Mouse (Mus musculus) C2C12 (cell line): ENCODE measurements around the gene Megf6. TPM values are rescaled to one million over a fixed set of nuclear protein-coding genes. Genes with fewer than 3 reads are reported as not detected.

Source experiments
- H3K27me3 ChIP-seq: one replicate; pipeline ENCODE4 v1.6.1; 2011; ENCODE audit not compliant: control insufficient read depth, insufficient read depth, insufficient read length
- H3K36me3 ChIP-seq: one replicate; pipeline ENCODE4 v1.6.1; 2011; ENCODE audit not compliant: control insufficient read depth, insufficient read depth
- H3K4me3 ChIP-seq: one replicate; pipeline ENCODE4 v1.5.1; 2011; ENCODE audit warnings: mild to moderate bottlenecking, control low read depth; ENCODE audit not compliant: poor library complexity, insufficient read depth, severe bottlenecking
- H3K79me2 ChIP-seq: one replicate; pipeline ENCODE4 v1.6.1; 2011; ENCODE audit not compliant: control insufficient read depth, insufficient read depth
- H3K79me3 ChIP-seq: one replicate; pipeline ENCODE4 v1.6.1; 2011; ENCODE audit warnings: low read depth, control low read depth
- H3ac ChIP-seq: one replicate; pipeline ENCODE3; 2011; ENCODE audit warnings: low read depth; ENCODE audit not compliant: control insufficient read depth, insufficient read length
- CEBPB ChIP-seq: IDR thresholded peaks from one replicate; pipeline ENCODE4 v1.6.1; 2011; ENCODE audit warnings: low read depth, mild to moderate bottlenecking, control low read depth, moderate library complexity
- CTCF ChIP-seq: IDR thresholded peaks from one replicate; pipeline ENCODE4 v1.5.1; 2011; ENCODE audit not compliant: control insufficient read depth, insufficient read depth, insufficient read length
- FOSL1 ChIP-seq: IDR thresholded peaks from one replicate; pipeline ENCODE4 v1.8.0; 2011; ENCODE audit warnings: mild to moderate bottlenecking, low read length; ENCODE audit not compliant: poor library complexity, insufficient read depth, severe bottlenecking
- MAX ChIP-seq: IDR thresholded peaks from one replicate; pipeline ENCODE4 v1.6.1; 2011; ENCODE audit warnings: mild to moderate bottlenecking, control low read depth
- MYOD1 ChIP-seq: IDR thresholded peaks from one replicate; pipeline ENCODE4 v1.6.1; 2011; ENCODE audit warnings: low read depth; ENCODE audit not compliant: control insufficient read depth, insufficient read length
- MYOG ChIP-seq: IDR thresholded peaks from one replicate; pipeline ENCODE4 v1.6.1; 2011; ENCODE audit not compliant: control insufficient read depth, insufficient read length; ENCODE audit errors: extremely low read depth
- USF1 ChIP-seq: IDR thresholded peaks from one replicate; pipeline ENCODE4 v1.6.1; 2011; ENCODE audit warnings: low read depth, mild to moderate bottlenecking, control low read depth, moderate library complexity
- polyA plus RNA-seq: library from polyadenylated mRNA; unstranded; fragments of >200 nt; fragmentation: generic; extraction: Trizol; gene quantifications from one replicate; pipeline ENCODE4 v1.2.1, GENCODE M21; 2012; ENCODE audit warnings: missing spikeins

Gene Megf6
- polyA plus RNA-seq, 1 experiment = 0.08 TPM

DNA sequence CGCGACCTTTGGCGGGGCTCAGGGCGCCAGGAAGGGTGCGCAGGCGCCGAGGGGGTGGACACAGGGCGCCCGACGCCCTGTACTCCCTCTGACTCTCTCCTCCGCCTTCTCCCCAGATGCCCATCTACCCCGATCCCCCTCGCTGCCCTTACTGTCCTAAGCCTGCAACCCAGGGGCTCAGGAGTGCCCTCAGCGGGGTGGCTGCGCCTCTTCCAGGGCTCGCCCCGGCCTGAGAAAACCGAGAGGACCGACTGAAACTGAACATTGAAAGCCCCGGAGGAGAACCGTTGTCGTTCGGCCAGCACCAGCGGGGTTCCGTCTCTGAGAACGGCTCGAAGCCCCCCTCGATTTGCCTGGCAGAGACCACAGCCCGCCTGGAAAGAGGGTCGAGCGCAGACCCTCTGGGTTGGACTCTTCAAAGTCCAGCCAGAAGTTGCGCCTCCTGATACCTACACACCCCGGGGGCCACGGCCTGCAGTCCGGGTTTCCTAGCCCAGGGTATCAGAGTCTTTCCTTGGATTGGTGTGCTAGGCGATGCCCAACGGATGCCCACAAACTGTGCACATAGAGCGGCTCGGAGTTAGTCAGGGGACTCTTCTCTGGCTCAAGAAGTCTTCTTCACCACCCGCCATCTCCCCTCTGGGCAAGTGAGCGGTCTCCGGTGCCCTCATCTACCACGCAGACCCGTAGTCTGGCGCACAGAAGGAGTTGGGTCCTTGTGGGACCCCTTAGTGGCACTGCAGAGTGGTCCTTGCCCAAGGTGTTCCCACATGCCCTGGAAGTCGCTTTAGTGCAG is 30.1 kb upstream of the Megf6 start:
- TF ChIP-seq MAX = no peak
- no peak for TF ChIP-seq USF1
- no peak for TF ChIP-seq MYOD1
- no peak for TF ChIP-seq MYOG
- TF ChIP-seq FOSL1 = no peak
- no peak for TF ChIP-seq CTCF
- TF ChIP-seq CEBPB = no peak
- H3K4me3 ChIP-seq = no peak overlapping the region
- no peak overlapping the region for H3ac ChIP-seq
- peaks cover 2% of the 10 kb centered on the region for H3K79me3 ChIP-seq
- peaks cover 48% of the 10 kb centered on the region for H3K27me3 ChIP-seq
- peaks cover 19% of the 10 kb centered on the region for H3K79me2 ChIP-seq
- H3K36me3 ChIP-seq = no peaks in the 10 kb centered on the region

DNA sequence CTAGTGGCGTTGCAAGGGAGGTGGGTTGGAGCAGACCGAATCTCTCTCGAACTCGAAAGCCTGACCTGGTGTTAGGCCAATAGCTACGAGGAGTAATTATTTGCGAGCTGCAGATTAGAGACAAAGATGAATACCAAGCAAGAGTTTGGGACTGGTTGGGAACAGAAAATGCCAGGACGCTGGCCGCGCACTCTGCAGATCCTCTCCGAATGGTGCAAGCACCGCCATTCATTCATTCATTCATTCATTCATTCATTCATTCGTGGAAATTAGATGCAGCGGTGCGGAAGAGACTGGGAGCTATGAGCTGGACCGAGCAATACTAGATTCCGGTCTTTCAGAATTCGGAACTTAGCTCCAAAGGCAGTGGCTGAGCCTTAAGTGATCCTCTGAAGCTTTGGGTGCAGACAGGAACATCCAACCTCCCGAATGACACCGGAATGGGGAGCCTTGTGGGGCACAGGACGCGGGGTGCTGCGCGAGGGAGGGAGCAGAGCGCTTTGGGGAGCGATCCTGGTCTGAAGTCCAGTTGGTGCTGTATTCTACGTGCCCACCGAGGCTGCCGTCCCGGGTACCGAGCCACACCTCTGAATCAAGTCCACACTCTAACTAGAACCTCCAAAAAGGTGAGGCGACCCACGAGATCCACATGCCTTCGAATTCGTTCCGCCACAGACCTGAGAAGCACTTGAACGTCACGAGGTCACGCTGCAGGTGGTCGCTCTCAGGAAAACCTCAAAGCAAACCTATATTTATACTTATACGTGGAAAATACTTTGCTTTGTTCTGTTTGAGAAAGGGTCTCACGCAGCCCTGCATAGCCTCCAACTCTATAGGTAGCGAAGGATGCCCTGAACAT is 29.3 kb upstream of the Megf6 start:
- TF ChIP-seq MYOD1 = no peak
- peaks cover 2% of the 10 kb centered on the region for H3K79me3 ChIP-seq
- H3ac ChIP-seq = peak overlapping the region; percentile 47
- peaks cover 19% of the 10 kb centered on the region for H3K79me2 ChIP-seq
- H3K4me3 ChIP-seq = no peak overlapping the region
- peaks cover 42% of the 10 kb centered on the region for H3K27me3 ChIP-seq
- H3K36me3 ChIP-seq = peaks cover 2% of the 10 kb centered on the region

GRCm38 (mm10) chr4:154142211-154143040 is 28.1 kb upstream of the Megf6 start, which contains the start of gene Wrap73:
TSS of gene Wrap73 (plus strand) at chr4:154142372.
- H3K79me3 ChIP-seq = peaks cover 2% of the 10 kb centered on the region
- TF ChIP-seq MAX = no peak
- no peak for TF ChIP-seq USF1
- TF ChIP-seq MYOG = no peak
- TF ChIP-seq FOSL1 = no peak
- no peak for TF ChIP-seq CTCF
- H3K36me3 ChIP-seq = peaks cover 7% of the 10 kb centered on the region
- peaks cover 19% of the 10 kb centered on the region for H3K79me2 ChIP-seq
- peak within 1 kb of the TSS; percentile 60 for H3K4me3 ChIP-seq
- H3ac ChIP-seq = peak within 1 kb of the TSS; percentile 97
- peaks cover 41% of the 10 kb centered on the region for H3K27me3 ChIP-seq

DNA sequence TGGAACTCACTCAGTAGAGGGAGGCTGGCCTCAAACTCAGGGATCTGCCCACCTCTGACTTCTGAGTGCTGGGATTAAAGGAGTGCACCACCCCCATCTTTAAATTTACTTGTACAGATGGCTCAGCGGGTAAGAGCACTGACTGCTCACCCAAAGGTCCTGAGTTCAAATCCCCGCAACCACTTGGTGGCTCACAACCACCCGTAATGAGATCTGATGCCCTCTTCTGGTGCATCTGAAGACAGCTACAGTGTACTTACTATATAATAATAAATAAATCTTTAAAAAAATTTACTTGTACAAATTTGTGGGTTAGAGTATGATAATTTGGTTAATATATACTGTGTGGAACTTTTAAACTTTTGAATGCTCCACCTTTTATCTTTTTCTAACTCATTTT is 25.8 kb upstream of the Megf6 start:
- TF ChIP-seq MYOG (no peak), MAX (no peak), CEBPB (no peak), MYOD1 (no peak), FOSL1 (no peak), CTCF (no peak), USF1 (no peak)
- Histone ChIP-seq H3K79me2 (peaks cover 19% of the 10 kb centered on the region), H3ac (no peak overlapping the region), H3K36me3 (peaks cover 11% of the 10 kb centered on the region), H3K4me3 (no peak overlapping the region), H3K79me3 (peaks cover 2% of the 10 kb centered on the region), H3K27me3 (peaks cover 19% of the 10 kb centered on the region)

GRCm38 (mm10) chr4:154146342-154146741 is 24.2 kb upstream of the Megf6 start:
- H3K36me3 ChIP-seq = peaks cover 18% of the 10 kb centered on the region

More at GRCm38 (mm10) chr4:154146342-154146741, 24.2 kb upstream of the Megf6 start:
- Histone ChIP-seq H3ac (no peak overlapping the region), H3K79me2 (peaks cover 19% of the 10 kb centered on the region), H3K4me3 (no peak overlapping the region), H3K79me3 (peaks cover 2% of the 10 kb centered on the region), H3K27me3 (peaks cover 2% of the 10 kb centered on the region)
- TF ChIP-seq CTCF = no peak
- no peak for TF ChIP-seq MYOD1
- TF ChIP-seq FOSL1 = no peak
- TF ChIP-seq USF1 = no peak
- no peak for TF ChIP-seq MYOG
- TF ChIP-seq MAX = no peak
- TF ChIP-seq CEBPB = no peak
